Mouse (Mus musculus) forebrain, embryonic 16.5 days (tissue): ENCODE measurements around the gene Dhx33. TPM values are rescaled to one million over a fixed set of nuclear protein-coding genes. Genes with fewer than 3 reads are reported as not detected.

Experiments
- ATAC-seq: fragments of 200-750 bp; cut with Nextera tagmentation; 2 replicates; pipeline ENCODE4 v1.8.0; 2017; ENCODE audit warnings: mild to moderate bottlenecking, moderate library complexity
- H3K27ac ChIP-seq: fragments of 300-500 bp; sonication (generic); 2 replicates; pipeline ENCODE4 v1.5.1; 2014; ENCODE audit warnings: low read length, control low read depth
- H3K27me3 ChIP-seq: fragments of 300-500 bp; sonication (generic); replicated peaks from 2 replicates; pipeline ENCODE4 v1.6.1; 2014; ENCODE audit warnings: low read length; ENCODE audit not compliant: control insufficient read depth, insufficient read depth
- H3K36me3 ChIP-seq: fragments of 300-500 bp; sonication (generic); 2 replicates; pipeline ENCODE4 v1.6.1; 2014; ENCODE audit not compliant: control insufficient read depth, insufficient read depth
- H3K4me1 ChIP-seq: fragments of 300-500 bp; sonication (generic); replicated peaks from 2 replicates; pipeline ENCODE4 v1.6.1; 2014; ENCODE audit warnings: low read length; ENCODE audit not compliant: control insufficient read depth, insufficient read depth
- H3K4me2 ChIP-seq: fragments of 300-500 bp; sonication (generic); 2 replicates; pipeline ENCODE4 v1.6.1; 2014; ENCODE audit warnings: mild to moderate bottlenecking, low read length, control low read depth
- H3K4me3 ChIP-seq: fragments of 300-500 bp; sonication (generic); replicated peaks from 2 replicates; pipeline ENCODE4 v1.5.1; 2014; ENCODE audit warnings: mild to moderate bottlenecking, low read length, control low read depth
- H3K9ac ChIP-seq: fragments of 300-500 bp; sonication (generic); replicated peaks from 2 replicates; pipeline ENCODE4 v1.6.1; 2014; ENCODE audit warnings: low read depth, low read length, control low read depth
- H3K9me3 ChIP-seq: fragments of 300-500 bp; sonication (generic); 2 replicates; pipeline ENCODE4 v1.6.1; 2016; ENCODE audit warnings: low read length; ENCODE audit not compliant: control insufficient read depth
- WGBS: fragments of 180-500 bp; shearing (Covaris S2); extraction: QIAGEN DNeasy Blood & Tissue Kit; methylation state at CpG from one replicate; pipeline ENCODE4 v1.1.7; 2014; 5-methylcytosine and 5-hydroxymethylcytosine counted together
- polyA plus RNA-seq: library from polyadenylated mRNA; unstranded; fragments of >200 nt; fragmentation: Nextera tagmentation; extraction: Ambion mirVana; gene quantifications from 2 replicates; pipeline ENCODE4 v1.2.1, GENCODE M21; 2015

Gene Dhx33
- polyA plus RNA-seq, result 19.4 and 20.9 TPM in 2 replicates

GRCm38 (mm10) chr11:71004316-71004773 is at the start of gene Dhx33:
TSS of gene Dhx33 (minus strand) at chr11:71004437.
- Histone ChIP-seq H3K9ac (peak within 1 kb of the TSS; percentile 71), H3K4me3 (peak within 1 kb of the TSS; percentile 98), H3K27ac (peak within 1 kb of the TSS; percentile 58; the same call in 1 of the 2 replicates), H3K9me3 (no peaks in the 10 kb centered on the region), H3K27me3 (no peaks in the 10 kb centered on the region), H3K4me1 (peaks cover 18% of the 10 kb centered on the region), H3K4me2 (peak within 1 kb of the TSS; percentile 98), H3K36me3 (peaks cover 3% of the 10 kb centered on the region)
- ATAC-seq, result peak; percentile 99
- WGBS, result under 1% methylated on average over 32 of the region's 35 CpGs

- Histone ChIP-seq H3K9ac (no peak overlapping the region), H3K36me3 (no peaks in the 10 kb centered on the region), H3K4me2 (no peak overlapping the region), H3K27me3 (no peaks in the 10 kb centered on the region), H3K9me3 (no peaks in the 10 kb centered on the region), H3K4me3 (no peak overlapping the region), H3K4me1 (no peaks in the 10 kb centered on the region), H3K27ac (no peak overlapping the region)
- 0 out of 2 replicates have a peak, but pooled peaks have one; percentile 52 for ATAC-seq
- 4% methylated on average over 1 of the region's 1 CpGs for WGBS
These were observed 48.3 kb upstream of the Dhx33 start for GRCm38 (mm10) chr11:71052554-71052953.

- no peak overlapping the region for H3K27ac ChIP-seq
- no peaks in the 10 kb centered on the region for H3K36me3 ChIP-seq
- H3K27me3 ChIP-seq, result no peaks in the 10 kb centered on the region
- no peak overlapping the region for H3K4me3 ChIP-seq
- no peaks in the 10 kb centered on the region for H3K9me3 ChIP-seq
- H3K9ac ChIP-seq, result no peak overlapping the region
- WGBS, result 97% methylated on average over 5 of the region's 5 CpGs
- ATAC-seq, result no peak
- no peak overlapping the region for H3K4me2 ChIP-seq
- H3K4me1 ChIP-seq, result 0 out of 2 replicates have a peak, but pooled peaks cover 2% of the 10 kb centered on the region
These were observed 35.5 kb upstream of the Dhx33 start for GRCm38 (mm10) chr11:71039526-71040298.

- Histone ChIP-seq H3K9me3 (no peaks in the 10 kb centered on the region), H3K27me3 (no peaks in the 10 kb centered on the region), H3K36me3 (no peaks in the 10 kb centered on the region), H3K9ac (peak within 1 kb of the TSS; percentile 83), H3K4me1 (peaks cover 25% of the 10 kb centered on the region), H3K27ac (peak within 1 kb of the TSS; percentile 97), H3K4me3 (peak within 1 kb of the TSS; percentile 68), H3K4me2 (peak within 1 kb of the TSS; percentile 79)
- ATAC-seq, result peak; percentile 94
- under 1% methylated on average over 30 of the region's 31 CpGs for WGBS
These were observed 29.0 kb upstream of the Dhx33 start, which contains the start of gene 6330403K07Rik for GRCm38 (mm10) chr11:71033163-71033761. TSS of gene 6330403K07Rik (minus strand) at chr11:71033513.

- H3K27me3 ChIP-seq, result no peaks in the 10 kb centered on the region
- ATAC-seq, result peak; percentile 22
- peak overlapping the region; percentile 79 for H3K4me2 ChIP-seq
- H3K27ac ChIP-seq, result peak overlapping the region; percentile 97
- H3K36me3 ChIP-seq, result no peaks in the 10 kb centered on the region; the same call in 1 of the 2 replicates
- H3K9me3 ChIP-seq, result no peaks in the 10 kb centered on the region
- peak overlapping the region; percentile 68 for H3K4me3 ChIP-seq
- peak overlapping the region; percentile 83 for H3K9ac ChIP-seq
- H3K4me1 ChIP-seq, result peaks cover 25% of the 10 kb centered on the region
- 2% methylated on average over 25 of the region's 26 CpGs for whole genome bisulfite sequencing
These were observed 28.4 kb upstream of the Dhx33 start for GRCm38 (mm10) chr11:71032491-71033162.

GRCm38 (mm10) chr11:71032070-71032469 is 27.8 kb upstream of the Dhx33 start:
- WGBS, result 47% methylated on average over 7 of the region's 7 CpGs
- Histone ChIP-seq H3K4me2 (peak overlapping the region; percentile 79), H3K9me3 (no peaks in the 10 kb centered on the region), H3K4me3 (peak overlapping the region; percentile 68), H3K4me1 (peaks cover 25% of the 10 kb centered on the region), H3K27me3 (no peaks in the 10 kb centered on the region), H3K9ac (peak overlapping the region; percentile 83), H3K27ac (peak overlapping the region; percentile 97), H3K36me3 (peaks cover 4% of the 10 kb centered on the region)
- ATAC-seq, result no peak

- Histone ChIP-seq H3K27me3 (no peaks in the 10 kb centered on the region), H3K27ac (no peak overlapping the region), H3K4me3 (no peak overlapping the region), H3K36me3 (peaks cover 20% of the 10 kb centered on the region), H3K9ac (no peak overlapping the region), H3K9me3 (no peaks in the 10 kb centered on the region), H3K4me1 (peaks cover 23% of the 10 kb centered on the region), H3K4me2 (no peak overlapping the region)
- ATAC-seq, result no peak
- 76% methylated on average over 3 of the region's 3 CpGs for WGBS
These were observed 25.3 kb upstream of the Dhx33 start for GRCm38 (mm10) chr11:71029403-71030118.

GRCm38 (mm10) chr11:71028280-71028679 is 24.0 kb upstream of the Dhx33 start:
- Histone ChIP-seq H3K4me3 (no peak overlapping the region), H3K9me3 (no peaks in the 10 kb centered on the region), H3K27me3 (no peaks in the 10 kb centered on the region), H3K4me2 (no peak overlapping the region), H3K9ac (no peak overlapping the region), H3K4me1 (peaks cover 15% of the 10 kb centered on the region), H3K27ac (no peak overlapping the region), H3K36me3 (peaks cover 20% of the 10 kb centered on the region)
- WGBS, result 65% methylated on average over 3 of the region's 3 CpGs
- no peak for ATAC-seq
